Mouse (Mus musculus) A20 (cell line): ENCODE data around the gene Cux2.

Source experiments
- DNase-seq: peaks from one replicate; pipeline ENCODE4 v3.0.0-alpha.2; 2011; ENCODE audit warnings: low read depth, low spot score

Gene Cux2

DNA sequence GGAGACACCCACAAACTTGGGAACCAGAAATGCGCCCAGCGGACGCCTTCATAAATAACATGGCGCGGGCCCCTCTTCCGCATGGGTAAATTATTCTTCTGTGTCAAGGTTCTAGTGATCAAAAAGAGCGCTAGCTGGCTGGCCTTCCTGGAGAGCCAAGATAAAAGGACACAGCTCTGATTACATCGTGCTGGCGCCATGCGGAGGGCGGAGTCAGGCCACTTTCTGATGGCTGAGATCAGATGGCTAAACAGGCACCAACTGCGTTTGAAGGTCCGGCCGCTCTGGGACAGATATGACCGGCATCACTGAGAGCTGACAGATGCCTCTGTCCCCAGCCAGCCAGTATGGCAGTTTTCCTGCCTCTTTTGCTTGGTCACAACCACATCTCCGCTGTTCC lies 83.0 kb downstream of the Cux2 start:
- no peak for DNase-seq

DNA sequence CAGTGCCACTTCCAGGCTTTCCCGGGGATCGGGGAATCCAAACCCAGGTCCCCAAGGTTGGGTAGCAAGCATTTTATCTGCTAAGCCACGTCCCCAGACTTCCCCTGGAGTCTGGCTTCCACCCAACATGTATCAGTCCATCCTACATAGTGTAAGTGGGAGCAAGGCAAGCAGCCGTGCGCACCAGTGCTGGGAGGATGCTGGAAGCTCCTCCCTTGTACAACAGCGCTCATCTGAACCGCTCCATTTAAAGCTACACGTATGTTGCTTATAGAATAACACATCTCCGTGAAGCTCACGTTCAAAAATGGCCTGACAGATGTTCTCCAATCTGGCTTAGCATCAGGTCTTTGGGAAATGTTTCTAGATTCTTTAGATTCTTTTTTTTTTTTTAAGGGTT lies 86.9 kb downstream of the Cux2 start:
- no peak for DNase-seq

DNA sequence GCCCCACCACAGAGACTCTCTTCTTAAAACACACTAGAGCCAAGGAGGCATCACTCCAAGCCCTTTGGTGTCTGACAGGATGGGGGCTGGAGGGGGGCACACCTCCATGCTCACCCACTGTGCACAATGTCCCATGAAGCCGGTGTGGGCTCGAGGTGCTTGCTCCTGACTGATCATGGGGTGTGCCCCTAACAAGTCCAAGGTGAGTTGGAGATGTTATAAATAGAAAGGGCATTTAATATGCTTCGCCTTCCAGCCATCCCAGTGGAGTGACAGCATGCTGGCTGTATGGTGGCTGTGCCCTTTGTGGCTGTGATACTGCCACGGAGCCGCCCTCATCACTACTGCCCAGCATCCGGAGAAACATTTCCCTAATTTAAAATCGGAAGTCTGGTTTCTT lies 87.5 kb downstream of the Cux2 start:
- DNase-seq = no peak

DNA sequence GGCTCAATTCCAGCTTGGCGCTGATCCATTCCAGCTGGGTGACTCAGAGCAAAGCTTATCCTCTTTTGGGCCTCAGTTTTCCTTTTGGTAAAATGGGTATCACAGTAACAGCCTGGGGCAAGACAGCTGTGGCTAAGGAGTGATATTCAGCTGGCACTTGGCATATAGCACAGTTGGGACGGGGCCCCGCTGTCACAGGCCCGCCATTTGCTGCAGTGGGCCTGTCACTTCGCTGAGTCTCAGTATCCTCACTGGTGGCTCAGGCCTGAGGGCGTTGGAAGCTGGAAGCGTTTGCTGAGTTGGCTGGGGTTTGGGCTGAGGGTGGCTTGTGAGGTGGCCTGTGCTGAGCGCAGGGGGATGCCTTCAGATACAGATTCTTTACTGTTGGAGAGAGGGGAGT lies 88.6 kb downstream of the Cux2 start:
- DNase-seq = no peak

DNA sequence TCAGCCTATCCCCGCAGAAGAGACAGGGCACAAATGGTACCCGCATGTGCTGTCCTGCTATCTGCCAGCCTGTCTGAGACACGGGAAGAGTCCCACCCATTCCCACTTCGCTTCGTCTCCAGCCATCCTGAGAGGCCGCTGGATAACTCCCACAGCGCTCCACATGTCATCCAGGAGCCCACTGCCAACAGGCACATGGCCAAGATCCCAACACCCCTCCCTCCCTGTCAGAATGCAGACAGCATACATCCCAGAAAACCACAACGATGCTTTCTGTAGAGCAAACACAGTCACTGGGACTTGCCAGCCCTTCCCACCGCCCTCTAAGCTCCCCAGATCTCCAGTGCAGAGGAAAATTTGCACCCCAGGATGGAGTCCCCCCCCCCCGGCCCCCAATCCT lies 90.2 kb downstream of the Cux2 start:
- no peak for DNase-seq

DNA sequence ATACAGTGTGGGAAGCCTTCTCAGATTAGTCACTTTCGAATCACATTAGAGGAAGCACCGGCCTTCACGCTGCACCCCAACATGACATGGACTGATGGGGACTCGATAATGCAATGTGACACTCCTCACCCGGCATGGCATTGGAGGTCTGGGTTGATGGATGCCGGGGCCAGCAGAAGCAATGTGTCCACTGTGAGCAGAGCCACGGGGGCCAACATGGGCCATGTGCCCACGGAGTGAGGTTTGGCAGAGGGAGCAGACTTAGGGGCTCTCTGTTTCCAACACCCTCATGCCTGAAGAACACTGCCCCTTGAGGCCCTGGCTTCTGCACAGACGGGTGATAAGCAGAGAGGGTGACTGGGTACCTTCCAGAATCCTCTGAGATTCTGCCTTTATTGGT lies 91.4 kb downstream of the Cux2 start:
- no peak for DNase-seq

DNA sequence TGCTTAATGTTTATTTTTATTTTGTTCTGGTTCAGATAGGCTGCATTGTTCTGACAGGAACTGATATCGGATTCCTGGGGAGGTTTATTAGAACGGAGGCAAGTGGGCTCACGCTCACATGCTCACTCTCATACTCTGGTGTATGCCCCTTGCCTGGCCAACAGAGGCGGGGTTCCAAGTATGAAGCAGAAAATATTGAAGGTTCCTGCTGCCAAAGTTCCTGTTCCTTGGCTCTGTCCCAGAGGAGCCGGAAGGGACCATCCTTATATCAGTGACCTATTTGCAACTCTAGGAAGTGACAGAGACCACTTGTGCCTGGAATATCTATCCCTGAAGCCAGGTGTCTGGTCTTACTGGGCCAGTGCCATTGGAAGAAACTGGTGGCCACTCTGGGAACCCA lies 94.1 kb downstream of the Cux2 start:
- no peak for DNase-seq

DNA sequence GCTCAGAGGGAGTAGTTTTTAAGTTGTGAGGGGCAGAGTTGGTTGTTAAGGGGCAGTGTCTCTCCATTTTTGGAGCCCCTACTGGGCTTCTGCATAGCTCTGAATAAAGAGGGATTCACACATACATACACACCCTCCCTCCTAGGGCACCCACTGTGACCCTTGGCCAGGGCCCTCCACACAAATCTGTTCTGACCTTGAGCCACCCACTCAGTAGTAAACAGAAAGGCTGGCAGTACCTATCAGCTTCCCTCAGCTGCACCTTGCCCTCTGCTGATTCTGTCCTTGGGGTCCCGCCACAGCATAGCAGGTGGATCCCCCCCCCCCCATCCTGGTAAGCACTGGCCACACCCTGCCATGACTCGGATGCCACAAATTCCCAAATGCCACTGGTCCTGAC lies 99.7 kb downstream of the Cux2 start:
- no peak for DNase-seq

DNA sequence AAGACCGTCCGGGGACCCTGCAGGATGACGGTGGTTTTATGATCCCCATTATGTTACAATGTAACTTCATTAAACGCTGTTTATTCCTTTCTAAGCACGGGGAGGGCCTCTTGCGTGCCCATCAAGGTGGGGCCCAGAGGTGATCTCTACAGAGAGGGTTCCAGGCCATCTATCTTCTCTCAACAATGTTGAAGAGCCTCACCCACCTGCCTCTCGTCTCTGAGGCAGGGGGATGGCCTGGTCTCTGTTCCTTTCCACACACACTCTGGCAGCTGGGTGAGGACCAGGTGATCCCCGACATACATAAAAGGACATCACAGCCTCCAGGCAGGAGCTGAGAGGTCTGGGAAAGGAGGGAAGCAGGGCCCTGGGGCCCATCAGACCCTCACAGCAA lies 100.9 kb downstream of the Cux2 start:
- no peak for DNase-seq

DNA sequence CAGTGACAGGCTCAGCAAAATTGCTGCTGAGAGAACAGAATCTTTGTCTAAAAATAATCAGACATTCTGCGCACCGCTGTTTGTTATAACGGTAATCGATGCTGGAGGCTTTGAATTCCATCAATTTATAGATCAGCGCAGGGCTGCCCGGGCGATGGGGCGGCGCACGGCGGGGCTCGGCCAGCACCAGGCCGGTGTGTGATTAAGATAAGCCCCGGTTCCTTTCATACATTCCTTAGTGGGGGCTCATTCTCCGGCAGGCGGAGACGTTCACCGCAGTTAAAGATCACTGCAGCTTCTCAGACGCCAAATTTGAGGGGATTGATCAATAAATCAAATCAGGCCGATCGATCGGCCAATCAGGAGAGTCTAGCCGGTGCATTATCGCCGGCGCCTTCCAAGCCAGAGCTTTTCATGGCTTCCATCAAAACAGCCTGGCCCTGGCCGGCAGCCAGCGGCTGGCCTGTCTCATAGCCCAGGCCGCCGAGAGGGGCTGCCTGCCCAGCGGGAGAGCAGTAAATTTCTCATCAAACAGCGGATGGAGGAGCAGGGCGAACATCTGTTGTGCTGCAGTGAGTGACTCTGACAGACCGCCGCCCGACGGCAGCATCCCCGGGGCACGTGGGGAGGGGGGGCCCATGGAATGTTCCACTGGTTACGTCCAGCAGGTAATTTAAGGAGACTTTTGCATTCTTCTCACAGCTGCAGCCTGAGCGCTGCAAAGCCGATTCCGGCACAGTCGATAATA lies 101.4 kb downstream of the Cux2 start:
- no peak for DNase-seq

DNA sequence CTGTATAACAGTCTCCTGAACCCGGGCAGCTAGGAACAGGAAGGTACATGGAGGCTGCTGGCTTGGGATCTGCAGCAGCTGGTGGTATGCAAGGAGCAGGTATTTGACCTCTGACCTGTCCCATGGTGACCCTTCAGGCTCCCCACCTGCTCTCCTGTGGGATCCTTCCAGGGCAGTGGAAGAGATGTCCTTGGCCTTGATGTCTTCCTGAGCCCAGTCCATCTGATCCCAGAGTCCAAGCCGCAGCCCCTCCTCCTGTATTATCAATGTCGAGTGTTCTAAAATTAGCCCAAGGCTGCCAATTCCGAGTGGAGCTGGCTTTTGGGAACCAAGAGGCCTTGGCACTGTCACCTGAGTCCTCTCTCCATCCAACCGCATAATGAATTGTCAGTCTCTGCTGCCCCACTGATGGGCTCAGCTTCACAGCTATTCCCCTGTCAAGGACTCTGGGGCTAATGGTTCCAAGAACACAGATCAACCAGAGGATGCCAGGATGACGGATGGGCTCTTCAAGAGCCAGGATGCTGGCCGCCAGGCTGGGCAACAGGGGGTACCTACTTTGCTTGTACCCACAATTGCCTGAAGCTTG lies 103.2 kb downstream of the Cux2 start:
- no peak for DNase-seq

DNA sequence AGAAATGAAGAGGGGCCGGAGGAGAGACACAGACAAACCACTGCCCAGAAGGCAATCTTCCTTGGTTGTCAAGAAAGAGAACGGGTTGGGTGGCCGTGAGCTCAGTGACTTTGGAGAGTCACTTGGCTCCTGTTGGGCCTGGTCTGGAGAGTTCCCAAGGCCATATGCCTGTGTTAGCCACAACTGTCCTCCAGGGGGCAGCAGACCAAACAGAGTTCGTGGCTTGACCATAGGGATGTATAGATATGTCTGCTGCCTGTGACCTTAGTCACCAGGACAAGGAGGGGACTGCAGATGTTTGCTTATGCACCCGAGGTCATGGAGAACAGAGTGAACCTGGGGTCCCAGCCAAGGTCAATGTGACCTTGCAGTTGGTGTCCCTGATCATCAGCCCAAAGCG lies 104.1 kb downstream of the Cux2 start:
- peak; percentile 59 for DNase-seq

DNA sequence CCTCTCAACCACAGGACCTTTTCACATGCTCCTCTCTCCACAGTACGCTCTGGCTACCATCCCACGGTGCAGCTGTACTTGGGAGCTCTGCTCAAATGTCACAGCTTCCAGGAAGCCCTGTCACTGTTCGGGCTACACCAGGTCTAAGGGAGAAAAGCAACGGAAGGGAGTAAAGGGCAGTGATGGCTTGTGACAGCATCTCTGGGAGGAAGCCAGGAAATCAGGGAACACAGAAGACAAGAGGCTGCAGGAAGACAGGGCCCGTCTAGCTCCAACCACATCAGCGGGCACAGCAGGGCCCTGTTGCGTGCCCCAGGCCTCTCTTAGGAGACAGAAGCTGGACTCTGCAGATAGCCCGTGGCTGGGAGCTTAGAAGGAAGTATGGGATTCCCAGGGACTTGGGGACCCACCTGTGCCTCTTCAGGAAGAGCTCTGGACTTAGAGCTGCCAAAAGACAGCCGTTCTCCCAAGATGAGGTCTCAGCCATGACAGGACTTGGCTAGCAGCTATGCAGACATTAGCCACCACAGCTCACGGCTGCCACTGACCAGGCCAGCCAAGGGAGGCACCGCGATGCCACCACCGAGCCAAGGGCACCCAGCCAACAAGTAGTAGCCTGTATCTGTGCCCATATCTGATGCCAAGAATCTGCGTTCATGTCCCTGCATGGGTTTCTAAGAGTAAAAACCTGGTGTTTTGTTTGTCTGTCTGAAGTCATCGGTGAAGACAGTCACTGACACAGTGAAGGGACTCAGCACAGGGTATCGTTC lies 105.7 kb downstream of the Cux2 start:
- no peak for DNase-seq

DNA sequence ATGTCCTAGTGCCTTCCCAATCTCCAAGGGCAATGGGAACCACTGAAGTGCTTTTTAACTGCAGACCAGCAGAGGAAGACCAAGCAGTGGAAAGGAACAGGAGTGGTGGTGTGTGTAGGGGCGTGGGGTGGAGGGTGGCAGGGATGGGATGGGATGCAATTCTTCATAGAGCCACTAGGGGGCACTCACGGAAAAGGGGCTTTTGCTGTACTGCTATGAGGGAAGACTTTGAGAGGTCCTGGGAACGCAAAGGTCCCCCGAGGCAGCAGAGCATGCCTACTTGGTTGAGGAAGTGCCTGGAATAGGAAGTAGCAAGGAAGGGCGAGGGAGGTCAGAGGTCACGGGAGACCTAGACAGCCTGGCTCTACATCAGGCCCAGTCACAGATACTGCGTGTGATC lies 106.4 kb downstream of the Cux2 start:
- DNase-seq = peak; percentile 53

DNA sequence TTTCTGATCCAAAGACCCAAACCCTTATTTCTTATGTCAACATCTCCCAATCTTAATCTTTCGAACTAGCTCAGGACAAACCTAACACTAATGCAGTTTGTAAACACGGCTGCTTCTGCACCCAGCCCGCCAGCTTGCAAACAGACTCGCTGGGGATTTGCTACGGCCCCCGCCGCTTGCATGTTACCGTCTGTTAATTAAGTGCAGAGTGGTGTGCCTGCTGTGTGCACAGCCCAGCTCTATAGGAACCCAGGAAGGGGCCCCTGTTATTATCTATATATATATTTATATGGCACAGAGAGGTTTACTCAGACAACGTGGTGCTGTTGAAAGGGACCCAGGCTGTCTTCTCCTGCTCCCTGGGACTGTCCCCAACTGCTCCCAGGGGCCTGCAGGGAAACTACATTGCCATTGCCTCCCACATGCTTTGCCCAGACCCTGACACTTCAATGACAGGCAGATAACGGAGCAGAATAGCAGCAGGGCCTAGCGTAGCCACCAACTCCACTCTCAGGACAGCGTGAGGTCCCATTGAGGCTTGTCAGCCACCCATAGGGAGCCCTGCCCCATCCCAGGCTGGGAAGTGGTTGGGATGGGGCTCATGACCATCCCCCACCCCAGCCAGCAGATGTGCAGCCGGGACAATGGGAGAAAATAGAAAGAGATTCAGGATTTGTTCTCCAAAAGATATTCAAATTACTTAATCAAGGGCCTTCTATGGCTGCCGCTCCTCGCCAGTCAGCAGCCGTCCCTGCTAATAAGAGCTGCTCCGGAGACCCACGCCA lies 111.6 kb downstream of the Cux2 start:
- DNase-seq = no peak

DNA sequence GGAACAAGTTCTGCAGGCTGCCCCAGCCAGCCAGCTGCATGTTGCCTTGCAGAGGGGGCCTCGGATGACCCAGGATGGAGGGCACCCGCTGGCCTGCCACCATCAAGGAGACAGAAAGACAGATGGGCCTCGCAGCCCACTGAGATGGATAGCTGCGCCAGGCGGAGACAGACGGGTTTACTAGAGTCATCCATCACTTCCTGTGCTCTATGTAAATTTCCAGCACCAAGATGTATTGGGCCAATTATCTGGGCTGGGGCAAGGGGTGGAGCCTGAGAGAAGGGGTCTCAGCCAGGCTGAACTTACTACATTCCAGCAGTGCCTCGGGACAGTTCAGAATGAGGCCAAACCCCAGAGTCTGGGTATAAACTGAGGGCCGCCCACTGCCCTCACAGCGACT lies 119.6 kb downstream of the Cux2 start:
- no peak for DNase-seq

DNA sequence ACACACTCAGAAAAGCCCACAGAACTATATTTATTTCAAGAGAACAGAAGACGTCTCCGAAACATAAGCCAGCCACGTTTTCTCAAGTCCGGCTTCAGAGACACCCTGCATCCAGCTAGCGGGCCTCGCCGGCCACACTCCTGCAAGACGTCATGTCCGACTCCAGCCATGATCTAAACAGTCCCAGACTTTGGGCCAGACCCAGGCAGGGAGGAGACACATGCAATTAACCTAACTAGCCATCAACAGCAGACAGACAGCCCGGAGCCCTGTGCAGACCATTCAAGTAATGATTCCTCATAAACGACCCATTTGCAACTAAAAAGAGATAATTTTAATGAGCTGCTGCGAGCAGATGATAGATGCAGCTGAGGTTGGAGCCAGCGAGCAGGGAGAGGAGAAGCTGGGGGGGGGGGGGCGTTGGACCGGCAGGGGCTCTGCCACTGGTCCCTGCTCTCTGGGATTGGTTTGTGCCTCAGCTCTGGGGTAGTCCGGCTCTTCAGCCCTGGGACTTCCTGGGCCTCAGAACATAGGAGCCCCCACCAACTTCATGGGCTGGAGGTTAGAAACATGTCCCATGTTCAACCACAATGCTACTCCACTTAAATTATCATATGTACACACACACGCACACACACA lies 121.4 kb downstream of the Cux2 start:
- DNase-seq = no peak

DNA sequence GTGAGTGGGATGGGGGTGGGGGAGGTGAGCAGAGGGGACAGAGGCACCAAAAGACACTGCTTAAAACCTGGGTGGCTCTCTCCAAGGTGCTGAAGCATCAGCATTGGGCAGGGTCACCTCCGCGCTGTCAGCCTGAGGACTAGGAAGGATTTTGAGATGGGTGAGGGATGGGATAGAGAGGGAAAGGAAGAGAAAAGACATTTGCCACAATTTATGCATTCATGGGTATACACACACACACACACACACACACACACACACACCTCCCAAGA lies 123.4 kb downstream of the Cux2 start:
- peak; percentile 28 for DNase-seq

DNA sequence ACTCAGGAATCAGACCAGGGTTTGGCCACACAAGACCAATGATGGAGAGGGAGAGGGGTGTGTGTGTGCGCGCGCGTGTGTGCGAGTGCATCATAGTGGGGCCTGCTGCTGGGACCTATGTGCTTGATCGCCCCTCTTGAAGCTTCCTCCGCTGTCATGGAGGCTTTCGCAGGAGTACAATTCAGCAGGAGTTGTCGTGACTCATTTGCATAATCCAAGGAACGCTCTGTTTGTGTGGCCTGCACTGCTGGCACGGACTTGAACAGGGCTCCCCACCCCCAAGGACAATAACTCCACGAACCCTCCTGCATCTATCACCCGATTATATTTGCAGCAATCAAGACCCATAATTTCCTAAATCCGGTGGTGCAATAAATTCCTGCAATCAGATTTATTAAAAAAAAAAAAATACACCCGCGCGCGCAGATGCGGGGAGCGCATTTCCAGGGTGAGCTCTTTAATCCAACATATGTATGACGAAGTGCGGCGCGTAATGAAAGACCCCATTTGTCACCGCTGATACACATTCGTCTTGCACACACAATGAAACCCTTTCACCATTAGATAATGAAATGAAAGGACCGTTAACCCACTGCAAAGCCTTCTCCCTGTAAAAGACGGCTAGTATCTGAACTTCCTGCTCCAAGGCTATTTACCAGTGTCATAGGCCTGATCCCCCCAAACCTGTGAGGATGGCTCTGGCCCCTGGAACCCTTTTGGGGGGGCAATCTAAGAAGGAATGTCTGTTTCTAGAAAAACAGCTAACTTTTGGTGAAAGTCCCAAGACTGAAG lies 124.0 kb downstream of the Cux2 start:
- no peak for DNase-seq

DNA sequence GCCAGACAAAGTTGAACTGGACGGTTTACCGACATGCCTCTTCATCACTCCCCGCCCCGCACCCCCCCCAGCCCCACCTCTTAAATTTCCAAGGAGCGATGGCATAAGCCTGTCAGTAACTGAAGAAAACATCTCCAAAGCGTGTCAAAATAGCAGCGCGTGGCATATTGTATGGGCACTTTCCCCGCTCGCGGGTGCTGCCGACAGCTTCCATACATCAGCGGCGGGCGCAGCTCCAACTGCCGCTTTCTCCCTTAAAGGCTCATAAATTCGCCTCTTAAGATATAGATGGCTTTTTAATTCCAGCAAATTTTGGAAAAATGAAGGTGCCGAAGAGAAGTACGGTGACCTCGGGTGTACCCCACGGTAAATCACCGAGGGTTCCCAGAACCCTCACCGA lies 124.6 kb downstream of the Cux2 start:
- DNase-seq = no peak

DNA sequence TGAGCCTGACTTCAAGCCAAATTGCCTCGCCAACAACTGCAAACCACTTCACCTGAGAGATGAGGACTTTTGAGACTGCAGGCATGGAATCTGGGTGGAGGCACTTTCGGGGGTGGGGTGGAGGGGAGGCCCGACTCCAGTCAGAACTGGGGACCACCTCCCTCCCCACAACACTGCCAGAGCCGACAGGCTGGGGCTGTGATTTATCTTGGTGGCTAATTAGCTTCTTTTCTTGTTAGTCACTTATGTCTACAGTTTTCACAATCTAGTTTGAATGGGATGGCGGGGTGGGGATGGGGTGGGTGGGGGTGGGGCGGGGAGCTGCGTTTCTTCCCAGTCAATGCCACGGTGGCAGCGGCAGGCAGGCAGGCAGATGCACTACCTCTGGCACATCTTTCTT lies 125.5 kb downstream of the Cux2 start:
- DNase-seq = no peak
